Mouse (Mus musculus): ENCODE data around the gene Iqsec1. TPM values are rescaled to one million over a fixed set of nuclear protein-coding genes. Genes with fewer than 3 reads are reported as not detected.
A peak's percentile ranks its signal among the peaks of the same experiment; 100 is the strongest.

The Iqsec1 gene
- total and polyA plus RNA-seq, 2 experiments from 2014 or later, result 21.8 to 103 TPM

GRCm38 (mm10) chr6:90925472-90925871 is 63.0 kb downstream of the Iqsec1 start:
- TF ChIP-seq CTCF (IDR thresholded peaks at IDR 0.05; ENCODE audit: low read depth), result no peak
- 41% methylated on average over 3 of the region's 3 CpGs for WGBS
- Histone ChIP-seq H3K9me3 (ENCODE audit: low read length) (no peaks in the 10 kb centered on the region), H3K27me3 (ENCODE audit: insufficient read depth, low read length) (no peaks in the 10 kb centered on the region), H3K4me2 (ENCODE audit: low read depth) (no peak overlapping the region), H3K9ac (no peak overlapping the region), H3K36me3 (ENCODE audit: insufficient read depth) (no peaks in the 10 kb centered on the region), H3K4me1 (ENCODE audit: insufficient read depth) (no peaks in the 10 kb centered on the region), H3K27ac (ENCODE audit: low read depth, low read length) (no peak overlapping the region), H3K4me3 (ENCODE audit: low read depth, low read length) (no peak overlapping the region)
- ATAC-seq (no peak), DNase-seq (peak; percentile 15)

DNA sequence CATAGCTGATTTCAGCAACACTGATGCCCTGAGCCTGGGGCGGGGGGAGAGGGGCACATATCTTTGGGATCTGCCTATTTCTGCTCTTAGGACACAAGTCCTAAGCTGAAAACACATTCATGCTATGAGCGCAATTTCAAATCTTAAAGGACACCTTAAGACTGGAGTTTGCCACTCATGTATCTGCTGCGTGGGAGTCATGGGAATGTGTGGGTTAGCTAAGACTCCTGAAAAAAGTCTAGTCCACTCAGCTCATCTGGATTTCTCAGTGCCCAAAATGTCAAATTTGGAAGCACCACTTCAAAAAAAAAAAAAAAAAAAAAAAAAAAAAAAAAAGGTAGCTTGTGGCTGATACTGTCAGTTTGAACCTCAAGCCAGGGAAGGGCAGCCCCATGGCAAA is 63.7 kb downstream of the Iqsec1 start:
- H3K9ac ChIP-seq, result no peak overlapping the region
- TF ChIP-seq CTCF (IDR thresholded peaks at IDR 0.05; ENCODE audit: low read depth), result no peak
- H3K4me1 ChIP-seq (ENCODE audit: insufficient read depth), result no peaks in the 10 kb centered on the region
- no peaks in the 10 kb centered on the region for H3K36me3 ChIP-seq (ENCODE audit: insufficient read depth)
- no peaks in the 10 kb centered on the region for H3K27me3 ChIP-seq (ENCODE audit: insufficient read depth, low read length)
- DNase-seq, result no peak
- H3K9me3 ChIP-seq (ENCODE audit: low read length), result no peaks in the 10 kb centered on the region
- 91% methylated on average over 3 of the region's 3 CpGs for WGBS
- H3K4me2 ChIP-seq (ENCODE audit: low read depth), result no peak overlapping the region
- H3K4me3 ChIP-seq (ENCODE audit: low read depth, low read length), result no peak overlapping the region
- no peak for ATAC-seq
- H3K27ac ChIP-seq (ENCODE audit: low read depth, low read length), result no peak overlapping the region

GRCm38 (mm10) chr6:90924379-90924778 is 64.1 kb downstream of the Iqsec1 start:
- ATAC-seq (no peak), DNase-seq (no peak)
- H3K27ac ChIP-seq (ENCODE audit: low read depth, low read length), result no peak overlapping the region
- no peak for TF ChIP-seq CTCF (IDR thresholded peaks at IDR 0.05; ENCODE audit: low read depth)
- no peak overlapping the region for H3K4me2 ChIP-seq (ENCODE audit: low read depth)
- H3K4me3 ChIP-seq (ENCODE audit: low read depth, low read length), result no peak overlapping the region
- WGBS, result 39% methylated on average over 4 of the region's 4 CpGs
- H3K36me3 ChIP-seq (ENCODE audit: insufficient read depth), result no peaks in the 10 kb centered on the region
- no peaks in the 10 kb centered on the region for H3K4me1 ChIP-seq (ENCODE audit: insufficient read depth)
- no peaks in the 10 kb centered on the region for H3K27me3 ChIP-seq (ENCODE audit: insufficient read depth, low read length)
- H3K9ac ChIP-seq, result no peak overlapping the region
- H3K9me3 ChIP-seq (ENCODE audit: low read length), result no peaks in the 10 kb centered on the region

DNA sequence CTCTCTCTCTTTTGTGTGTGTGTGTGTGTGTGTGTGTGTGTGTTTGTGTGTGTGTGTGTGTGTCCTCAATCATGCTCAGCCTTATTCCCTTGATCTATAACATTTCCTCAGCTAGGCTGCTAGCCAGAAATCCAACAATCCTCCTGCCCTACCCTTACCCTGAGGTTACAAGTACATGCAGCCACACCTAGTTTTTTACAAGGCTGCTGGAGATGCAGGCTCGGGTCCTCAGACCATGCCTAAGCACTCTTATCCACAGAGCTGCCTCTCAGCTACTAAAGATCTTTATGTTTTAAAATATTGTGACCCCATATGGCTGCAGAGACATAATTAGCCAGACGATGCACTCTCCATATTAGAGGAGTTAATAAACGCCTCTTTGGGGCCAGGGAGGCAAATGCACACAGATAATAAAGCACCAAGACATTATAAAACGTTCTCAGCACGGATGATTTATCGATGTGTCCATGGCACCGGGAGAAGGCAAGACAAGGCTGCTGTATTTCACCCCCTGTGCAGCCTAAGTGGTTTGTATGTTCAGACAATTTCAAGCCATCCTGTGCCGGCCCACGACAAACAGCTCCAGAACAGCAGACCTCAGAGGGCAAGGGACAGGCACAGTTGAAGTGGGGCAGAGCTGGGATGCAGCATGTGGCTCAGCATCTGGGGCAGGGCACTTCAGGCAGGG is 67.1 kb downstream of the Iqsec1 start:
- H3K4me3 ChIP-seq (ENCODE audit: low read depth, low read length), result no peak overlapping the region
- H3K4me1 ChIP-seq (ENCODE audit: insufficient read depth), result no peaks in the 10 kb centered on the region
- H3K9ac ChIP-seq, result no peak overlapping the region
- WGBS, result 53% methylated on average over 9 of the region's 9 CpGs
- H3K27me3 ChIP-seq (ENCODE audit: insufficient read depth, low read length), result no peaks in the 10 kb centered on the region
- H3K4me2 ChIP-seq (ENCODE audit: low read depth), result no peak overlapping the region
- no peaks in the 10 kb centered on the region for H3K9me3 ChIP-seq (ENCODE audit: low read length)
- no peak for DNase-seq
- no peak for ATAC-seq
- no peaks in the 10 kb centered on the region for H3K36me3 ChIP-seq (ENCODE audit: insufficient read depth)
- TF ChIP-seq CTCF (IDR thresholded peaks at IDR 0.05; ENCODE audit: low read depth), result no peak
- no peak overlapping the region for H3K27ac ChIP-seq (ENCODE audit: low read depth, low read length)

- H3K4me2 ChIP-seq (ENCODE audit: low read depth), result no peak overlapping the region
- WGBS, result 48% methylated on average over 5 of the region's 5 CpGs
- no peaks in the 10 kb centered on the region for H3K36me3 ChIP-seq (ENCODE audit: insufficient read depth)
- no peak overlapping the region for H3K27ac ChIP-seq (ENCODE audit: low read depth, low read length)
- no peak overlapping the region for H3K9ac ChIP-seq
- DNase-seq, result peak; percentile 27
- H3K9me3 ChIP-seq (ENCODE audit: low read length), result no peaks in the 10 kb centered on the region
- 0 out of 2 replicates have a peak, but pooled peaks have one; percentile 18 for ATAC-seq
- no peaks in the 10 kb centered on the region for H3K4me1 ChIP-seq (ENCODE audit: insufficient read depth)
- H3K27me3 ChIP-seq (ENCODE audit: insufficient read depth, low read length), result no peaks in the 10 kb centered on the region
- no peak for TF ChIP-seq CTCF (IDR thresholded peaks at IDR 0.05; ENCODE audit: low read depth)
- no peak overlapping the region for H3K4me3 ChIP-seq (ENCODE audit: low read depth, low read length)
Measured at GRCm38 (mm10) chr6:90920510-90921220, 67.8 kb downstream of the Iqsec1 start.

- no peak overlapping the region for H3K4me3 ChIP-seq (ENCODE audit: low read depth, low read length)
- no peak overlapping the region for H3K27ac ChIP-seq (ENCODE audit: low read depth, low read length)
- no peaks in the 10 kb centered on the region for H3K36me3 ChIP-seq (ENCODE audit: insufficient read depth)
- no peak overlapping the region for H3K4me2 ChIP-seq (ENCODE audit: low read depth)
- ATAC-seq, result no peak
- WGBS, result 40% methylated on average over 4 of the region's 4 CpGs
- no peak overlapping the region for H3K9ac ChIP-seq
- DNase-seq, result peak; percentile 12
- H3K4me1 ChIP-seq (ENCODE audit: insufficient read depth), result no peaks in the 10 kb centered on the region
- no peak for TF ChIP-seq CTCF (IDR thresholded peaks at IDR 0.05; ENCODE audit: low read depth)
- H3K27me3 ChIP-seq (ENCODE audit: insufficient read depth, low read length), result no peaks in the 10 kb centered on the region
- no peaks in the 10 kb centered on the region for H3K9me3 ChIP-seq (ENCODE audit: low read length)
Measured at GRCm38 (mm10) chr6:90919636-90920420, 68.7 kb downstream of the Iqsec1 start.

- DNase-seq, result no peak
- H3K4me3 ChIP-seq (ENCODE audit: low read depth, low read length), result no peak overlapping the region
- peaks cover 3% of the 10 kb centered on the region; the same call in 1 of the 2 replicates for H3K4me1 ChIP-seq (ENCODE audit: insufficient read depth)
- WGBS, result 52% methylated on average over 2 of the region's 2 CpGs
- TF ChIP-seq CTCF (IDR thresholded peaks at IDR 0.05; ENCODE audit: low read depth), result no peak
- ATAC-seq, result no peak
- no peaks in the 10 kb centered on the region for H3K27me3 ChIP-seq (ENCODE audit: insufficient read depth, low read length)
- H3K4me2 ChIP-seq (ENCODE audit: low read depth), result no peak overlapping the region
- H3K9ac ChIP-seq, result no peak overlapping the region
- H3K9me3 ChIP-seq (ENCODE audit: low read length), result no peaks in the 10 kb centered on the region
- H3K27ac ChIP-seq (ENCODE audit: low read depth, low read length), result no peak overlapping the region
- no peaks in the 10 kb centered on the region for H3K36me3 ChIP-seq (ENCODE audit: insufficient read depth)
Measured at GRCm38 (mm10) chr6:90915585-90915984, 72.9 kb downstream of the Iqsec1 start.

All from forebrain, postnatal 0 days (tissue).